Comparison of ENCODE assay signal across 8 mouse cellular contexts in genomic region chr6:91741046-91741445, GRCm38 (mm10). TPM values are rescaled to one million over a fixed set of nuclear protein-coding genes. Genes with fewer than 3 reads are reported as not detected.
DNase-seq lines count a peak whose midpoint lies in the region; ATAC-seq and TF ChIP-seq lines count a peak whose summit lies in the region.

No protein-coding gene starts in this region.

- no peak overlapping the region for H3K4me3 ChIP-seq in forebrain, embryonic 12.5 days (replicated peaks)
- H3K4me3 ChIP-seq in hindbrain, postnatal 0 days (ENCODE audit: low read length) = no peak overlapping the region
- no peak overlapping the region for H3K4me3 ChIP-seq in liver, adult 2 months (ENCODE audit: insufficient read depth, low read depth, low read length)

- H3K4me2 ChIP-seq in forebrain, embryonic 12.5 days = no peak overlapping the region
- no peak overlapping the region for H3K4me2 ChIP-seq in hindbrain, postnatal 0 days (ENCODE audit: low read depth, low read length)

- peaks cover 68% of the 10 kb centered on the region for H3K36me3 ChIP-seq in forebrain, embryonic 12.5 days (replicated peaks)
- peaks cover 43% of the 10 kb centered on the region for H3K36me3 ChIP-seq in hindbrain, postnatal 0 days (ENCODE audit: insufficient read depth, low read length)
- H3K36me3 ChIP-seq in liver, adult 2 months (ENCODE audit: control insufficient read depth, insufficient read depth, low read length) = peaks cover 36% of the 10 kb centered on the region

- no peak overlapping the region for H3K27ac ChIP-seq in forebrain, embryonic 12.5 days
- H3K27ac ChIP-seq in hindbrain, postnatal 0 days = no peak overlapping the region
- no peak overlapping the region for H3K27ac ChIP-seq in liver, adult 2 months (replicated peaks; ENCODE audit: insufficient read depth, low read depth, low read length)

- H3K79me2 ChIP-seq in liver, adult 2 months (ENCODE audit: control insufficient read depth, insufficient read depth, low read length) = no peaks in the 10 kb centered on the region

- DNase-seq in right cerebral cortex, postnatal 10 days (ENCODE audit: low spot score in 2 of 2) = peak; percentile 63 to 69
- DNase-seq in right cerebral cortex, postnatal 36 days (ENCODE audit: low spot score in 2 of 2) = no peak
- DNase-seq in c-Kit-positive CD71-negative TER-119-negative erythroid progenitor cells, embryonic 14.5 days (ENCODE audit: low read depth) = peak; percentile 28
- peak; percentile 78 for DNase-seq in hindbrain, postnatal 0 days (ENCODE audit: low spot score)
- no peak for DNase-seq in liver, adult 2 months (ENCODE audit: extremely low read depth, low read depth, low spot score)
- DNase-seq in naive thymus-derived CD4-positive, alpha-beta T cell, adult 2 months (ENCODE audit: low read depth) = peak; percentile 76
- peak; percentile 25 to 39 for DNase-seq in thymus, adult 18-20 months

- peak; percentile 100 for TF ChIP-seq CTCF in hindbrain, postnatal 0 days (IDR thresholded peaks at IDR 0.05; ENCODE audit: low read depth)
- peak; percentile 100 for TF ChIP-seq CTCF in liver, adult 2 months (IDR thresholded peaks at IDR 0.05; ENCODE audit: low read depth, low read length)

- no peaks in the 10 kb centered on the region for H3K9me3 ChIP-seq in forebrain, embryonic 12.5 days
- no peaks in the 10 kb centered on the region for H3K9me3 ChIP-seq in hindbrain, postnatal 0 days (ENCODE audit: low read length)

- peak; percentile 75 for ATAC-seq in forebrain, embryonic 12.5 days (ENCODE audit: low FRiP score)
- peak; percentile 79 for ATAC-seq in hindbrain, postnatal 0 days

- TF ChIP-seq POLR2A in liver, adult 2 months (IDR thresholded peaks at IDR 0.05; ENCODE audit: extremely low read depth, insufficient read depth, low read length) = no peak

- WGBS in forebrain, embryonic 12.5 days = 72% methylated on average over 11 of the region's 11 CpGs
- 57% methylated on average over 11 of the region's 11 CpGs for WGBS in hindbrain, postnatal 0 days
- 67% methylated on average over 11 of the region's 11 CpGs for WGBS in liver, adult 2 months

- 0 out of 2 replicates have a peak, but pooled peaks cover 3% of the 10 kb centered on the region for H3K4me1 ChIP-seq in forebrain, embryonic 12.5 days
- no peaks in the 10 kb centered on the region for H3K4me1 ChIP-seq in hindbrain, postnatal 0 days (ENCODE audit: insufficient read depth, low read length)
- no peaks in the 10 kb centered on the region for H3K4me1 ChIP-seq in liver, adult 2 months (ENCODE audit: control insufficient read depth, insufficient read depth, low read length)

- no peaks in the 10 kb centered on the region for H3K27me3 ChIP-seq in forebrain, embryonic 12.5 days
- no peaks in the 10 kb centered on the region for H3K27me3 ChIP-seq in hindbrain, postnatal 0 days (ENCODE audit: insufficient read depth, low read length)
- H3K27me3 ChIP-seq in liver, adult 2 months (ENCODE audit: control insufficient read depth, insufficient read depth, low read length) = no peaks in the 10 kb centered on the region

- H3K9ac ChIP-seq in forebrain, embryonic 12.5 days = no peak overlapping the region
- H3K9ac ChIP-seq in hindbrain, postnatal 0 days (replicated peaks; ENCODE audit: low read length) = no peak overlapping the region
- H3K9ac ChIP-seq in liver, adult 2 months (ENCODE audit: low read depth, low read length) = no peak overlapping the region

RNA-seq across cellular contexts. Expression of gene Slc6a6, which starts 57.2 kb away (rescaled TPM):
- polyA plus RNA-seq in forebrain, embryonic 12.5 days (2016; fragmentation: Nextera tagmentation; extraction: Ambion mirVana) = 67.6 and 79.0 TPM in 2 replicates
- 78.2 and 85.6 TPM in 2 replicates for total RNA-seq in hindbrain, postnatal 0 days (2014; rRNA removed)
- polyA plus RNA-seq in hindbrain, postnatal 0 days (2015; fragmentation: Nextera tagmentation; extraction: Ambion mirVana) = 116 and 119 TPM in 2 replicates
- total RNA-seq in liver, adult 2 months (2014; rRNA removed) = 34.8 and 66.5 TPM in 2 replicates
- 89.0 and 96.5 TPM in 2 replicates for polyA plus RNA-seq in liver, adult 2 months (2012; rRNA removed)

Comparison
In these comparisons a context has a peak if more than half of its experiments do, and no peak if none do; other contexts are left out.
1. DNase-seq: peak in right cerebral cortex, postnatal 10 days (2 of 2), c-Kit-positive CD71-negative TER-119-negative erythroid progenitor cells, embryonic 14.5 days (single experiment), hindbrain, postnatal 0 days (single experiment), naive thymus-derived CD4-positive, alpha-beta T cell, adult 2 months (single experiment) and thymus, adult 18-20 months (2 of 2); none in right cerebral cortex, postnatal 36 days (0 of 2) and liver, adult 2 months (single experiment).